Mouse (Mus musculus) midbrain, embryonic 14.5 days (tissue): Measurements from ENCODE around the gene Trpc4ap. TPM values are rescaled to one million over a fixed set of nuclear protein-coding genes. Genes with fewer than 3 reads are reported as not detected.
A peak's percentile ranks its signal among the peaks of the same experiment; 100 is the strongest.
"Not testable (repeated sequence)": the region's sequence is repeated elsewhere in the genome, so short reads cannot be mapped to it uniquely, and the experiment has no call there.

Source experiments
- ATAC-seq: fragments of 200-750 bp; cut with Nextera tagmentation; 2 replicates; pipeline ENCODE4 v1.8.0; 2017; ENCODE audit warnings: moderate number of reproducible peaks, moderate library complexity; ENCODE audit not compliant: low FRiP score, low TSS enrichment
- DNase-seq: peaks from one replicate; pipeline ENCODE4 v3.0.0-alpha.2; 2015
- H3K27ac ChIP-seq: fragments of 300-500 bp; sonication (generic); replicated peaks from 2 replicates; pipeline ENCODE4 v1.5.1; 2014; ENCODE audit warnings: mild to moderate bottlenecking, low read depth, low read length, moderate library complexity
- H3K27me3 ChIP-seq: fragments of 300-500 bp; sonication (generic); 2 replicates; pipeline ENCODE4 v1.6.1; 2014; ENCODE audit warnings: low read length, control low read depth, mixed read lengths; ENCODE audit not compliant: control insufficient read depth, insufficient read depth
- H3K36me3 ChIP-seq: fragments of 300-500 bp; sonication (generic); 2 replicates; pipeline ENCODE4 v1.6.1; 2014; ENCODE audit warnings: low read length, control low read depth; ENCODE audit not compliant: control insufficient read depth, insufficient read depth
- H3K4me1 ChIP-seq: fragments of 300-500 bp; sonication (generic); 2 replicates; pipeline ENCODE4 v1.6.1; 2014; ENCODE audit warnings: mild to moderate bottlenecking, antibody characterized with exemption, low read length, control low read depth; ENCODE audit not compliant: control insufficient read depth, insufficient read depth
- H3K4me2 ChIP-seq: fragments of 300-500 bp; sonication (generic); 2 replicates; pipeline ENCODE4 v1.6.1; 2014; ENCODE audit warnings: mild to moderate bottlenecking, low read length, moderate library complexity
- H3K4me3 ChIP-seq: fragments of 300-500 bp; sonication (generic); replicated peaks from 2 replicates; pipeline ENCODE4 v1.5.1; 2014; ENCODE audit warnings: low read depth, low read length
- H3K9ac ChIP-seq: fragments of 300-500 bp; sonication (generic); replicated peaks from 2 replicates; pipeline ENCODE4 v1.6.1; 2014; ENCODE audit warnings: mild to moderate bottlenecking, low read length, moderate library complexity
- H3K9me3 ChIP-seq: fragments of 300-500 bp; sonication (generic); 2 replicates; pipeline ENCODE4 v1.6.1; 2016; ENCODE audit warnings: low read length, control low read depth, mixed read lengths; ENCODE audit not compliant: control insufficient read depth
- WGBS: fragments of 180-500 bp; shearing (Covaris S2); extraction: QIAGEN DNeasy Blood & Tissue Kit; methylation state at CpG from one replicate; pipeline ENCODE4 v1.1.7; 2014; 5-methylcytosine and 5-hydroxymethylcytosine counted together
- polyA plus RNA-seq: library from polyadenylated mRNA; unstranded; fragments of >200 nt; fragmentation: Nextera tagmentation; extraction: Ambion mirVana; gene quantifications from 2 replicates; pipeline ENCODE4 v1.2.1, GENCODE M21; 2014

Trpc4ap gene
- 154 and 171 TPM in 2 replicates for polyA plus RNA-seq

- H3K4me1 ChIP-seq: peaks cover 14% of the 10 kb centered on the region
- peak within 1 kb of the TSS; percentile 92 for H3K27ac ChIP-seq
- H3K27me3 ChIP-seq: no peaks in the 10 kb centered on the region
- peak within 1 kb of the TSS; percentile 97 for H3K4me3 ChIP-seq
- H3K4me2 ChIP-seq: peak within 1 kb of the TSS; percentile 59
- H3K9me3 ChIP-seq: no peaks in the 10 kb centered on the region
- DNase-seq: peak; percentile 98
- peak within 1 kb of the TSS; percentile 97 for H3K9ac ChIP-seq
- peak; percentile 94 for ATAC-seq
- WGBS: under 1% methylated on average over 69 of the region's 72 CpGs
- H3K36me3 ChIP-seq: peaks cover 7% of the 10 kb centered on the region; the same call in 1 of the 2 replicates
These were observed at the start of gene Trpc4ap for GRCm38 (mm10) chr2:155691723-155692493. Gene Trpc4ap (minus strand): TSS chr2:155692384.

- no peak for ATAC-seq
- WGBS: 74% methylated on average over 9 of the region's 9 CpGs
- no peaks in the 10 kb centered on the region for H3K27me3 ChIP-seq
- H3K4me3 ChIP-seq: no peak overlapping the region
- H3K9me3 ChIP-seq: no peaks in the 10 kb centered on the region
- DNase-seq: no peak
- H3K9ac ChIP-seq: no peak overlapping the region
- no peaks in the 10 kb centered on the region for H3K4me1 ChIP-seq
- no peaks in the 10 kb centered on the region for H3K36me3 ChIP-seq
- H3K4me2 ChIP-seq: no peak overlapping the region
- H3K27ac ChIP-seq: no peak overlapping the region
These were observed 45.6 kb upstream of the Trpc4ap start for GRCm38 (mm10) chr2:155737803-155738202.

DNA sequence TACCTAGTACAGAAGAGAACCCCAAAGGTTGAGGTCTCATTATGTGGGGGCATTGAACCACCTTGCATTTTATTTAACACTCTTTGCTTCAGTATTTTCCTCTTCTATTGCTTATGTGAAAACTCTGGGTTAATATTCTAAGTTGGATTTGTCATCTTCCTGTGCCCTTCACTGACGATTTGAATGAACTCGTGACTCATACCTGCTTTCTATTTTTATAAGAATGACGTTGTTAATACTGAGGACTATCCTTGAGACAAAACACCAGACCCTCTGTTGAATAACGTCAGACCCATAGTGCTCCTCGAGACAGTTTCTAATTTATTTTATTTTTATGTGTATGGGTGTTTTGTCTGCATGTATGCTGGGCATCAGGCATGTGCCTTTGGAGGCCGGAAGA is 44.8 kb upstream of the Trpc4ap start:
- H3K4me2 ChIP-seq: no peak overlapping the region
- no peak overlapping the region for H3K27ac ChIP-seq
- no peak overlapping the region for H3K4me3 ChIP-seq
- 84% methylated on average over 6 of the region's 6 CpGs for WGBS
- ATAC-seq: no peak
- no peaks in the 10 kb centered on the region for H3K36me3 ChIP-seq
- H3K9me3 ChIP-seq: no peaks in the 10 kb centered on the region
- DNase-seq: no peak
- H3K4me1 ChIP-seq: no peaks in the 10 kb centered on the region
- H3K27me3 ChIP-seq: no peaks in the 10 kb centered on the region
- no peak overlapping the region for H3K9ac ChIP-seq

DNA sequence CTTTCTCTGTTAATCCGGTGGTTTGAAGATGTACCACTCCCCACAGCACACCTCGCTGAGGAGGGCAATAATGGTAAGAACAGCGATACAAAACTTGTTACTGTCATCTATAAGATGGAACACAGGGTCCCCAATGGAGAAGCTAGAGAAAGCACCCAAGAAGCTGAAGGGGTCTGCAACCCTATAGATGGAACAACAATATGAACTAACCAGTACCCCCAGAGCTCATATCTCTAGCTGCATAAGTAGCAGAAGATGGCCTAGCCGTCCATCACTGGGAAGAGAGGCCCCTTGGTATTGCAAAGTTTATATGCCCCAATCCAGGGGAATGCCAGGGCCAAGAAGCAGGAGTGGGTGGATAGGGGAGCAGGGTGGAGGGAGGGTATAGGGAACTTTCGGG is 43.6 kb upstream of the Trpc4ap start, which contains the start of gene Gm17581:
Gene Gm17581, minus strand, starts transcription at position 101 of the 400 bp plus-strand sequence.
- ATAC-seq, H3K9ac ChIP-seq, H3K9me3 ChIP-seq, H3K27ac ChIP-seq, H3K4me2 ChIP-seq, H3K27me3 ChIP-seq, DNase-seq, H3K4me1 ChIP-seq, H3K4me3 ChIP-seq, H3K36me3 ChIP-seq: not testable (repeated sequence)
- WGBS: 85% methylated on average over 5 of the region's 5 CpGs

- Histone ChIP-seq H3K4me2 (no peak overlapping the region), H3K27ac (no peak overlapping the region), H3K9ac (no peak overlapping the region), H3K9me3 (no peaks in the 10 kb centered on the region), H3K4me1 (no peaks in the 10 kb centered on the region), H3K27me3 (no peaks in the 10 kb centered on the region), H3K36me3 (no peaks in the 10 kb centered on the region), H3K4me3 (no peak overlapping the region)
- no peak for ATAC-seq
- DNase-seq: no peak
- WGBS: 83% methylated on average over 5 of the region's 5 CpGs
These were observed 42.9 kb upstream of the Trpc4ap start for GRCm38 (mm10) chr2:155735080-155735479.

- H3K9me3 ChIP-seq: no peaks in the 10 kb centered on the region
- H3K36me3 ChIP-seq: peaks cover 7% of the 10 kb centered on the region
- H3K27ac ChIP-seq: peak within 1 kb of the TSS; percentile 70; the same call in 1 of the 2 replicates
- H3K9ac ChIP-seq: peak within 1 kb of the TSS; percentile 85
- peaks cover 11% of the 10 kb centered on the region; the same call in 1 of the 2 replicates for H3K4me1 ChIP-seq
- H3K27me3 ChIP-seq: no peaks in the 10 kb centered on the region
- WGBS: under 1% methylated on average over 33 of the region's 33 CpGs
- H3K4me2 ChIP-seq: peak within 1 kb of the TSS; percentile 95
- ATAC-seq: peak; percentile 89
- peak within 1 kb of the TSS; percentile 88 for H3K4me3 ChIP-seq
- DNase-seq: peak; percentile 97
These were observed 37.0 kb upstream of the Trpc4ap start, which contains the start of gene Edem2 for GRCm38 (mm10) chr2:155729158-155729645. Gene Edem2 (minus strand): TSS chr2:155729475.

GRCm38 (mm10) chr2:155728742-155729141 is 36.6 kb upstream of the Trpc4ap start:
- no peak for DNase-seq
- peak overlapping the region; percentile 70; the same call in 1 of the 2 replicates for H3K27ac ChIP-seq

DNA sequence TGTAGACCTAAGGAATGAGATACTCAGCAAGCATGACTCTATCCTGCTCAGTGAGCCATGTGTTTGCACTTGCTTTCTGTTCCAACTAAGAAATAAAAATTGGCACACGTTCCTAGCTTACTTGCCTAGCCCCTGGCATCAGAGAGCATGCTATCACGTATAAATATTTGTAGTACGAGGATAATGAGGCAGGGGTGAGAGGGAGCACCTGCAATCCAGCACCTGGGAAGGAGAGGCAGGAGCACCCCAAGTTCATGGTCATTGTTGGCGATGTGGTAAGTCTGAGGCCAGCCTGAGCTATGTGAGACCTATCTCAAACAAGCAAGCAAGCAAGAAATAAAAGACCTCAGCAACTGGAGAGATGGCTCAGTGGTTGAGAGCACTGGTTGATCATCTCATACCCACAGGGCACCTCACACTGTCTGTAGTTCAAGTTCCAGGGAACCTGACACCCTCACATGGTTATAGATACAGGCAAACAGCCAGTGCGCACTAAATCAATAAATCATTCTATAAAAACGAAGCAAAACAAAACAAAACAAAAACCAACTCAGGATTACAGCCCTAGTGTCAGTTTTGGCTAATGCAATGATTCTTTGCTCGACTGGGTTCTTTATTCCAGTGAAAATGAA is 35.7 kb upstream of the Trpc4ap start:
- Histone ChIP-seq H3K4me2 (peak overlapping the region; percentile 95), H3K9ac (no peak overlapping the region), H3K4me1 (peaks cover 11% of the 10 kb centered on the region; the same call in 1 of the 2 replicates), H3K27ac (no peak overlapping the region), H3K27me3 (no peaks in the 10 kb centered on the region), H3K9me3 (no peaks in the 10 kb centered on the region), H3K4me3 (peak overlapping the region; percentile 88; the same call in 1 of the 2 replicates), H3K36me3 (peaks cover 20% of the 10 kb centered on the region)
- DNase-seq (no peak), ATAC-seq (no peak)
- WGBS: 85% methylated on average over 7 of the region's 7 CpGs

More at GRCm38 (mm10) chr2:155728742-155729141, 36.6 kb upstream of the Trpc4ap start:
- Histone ChIP-seq H3K9ac (peak overlapping the region; percentile 85), H3K4me3 (peak overlapping the region; percentile 88), H3K36me3 (peaks cover 11% of the 10 kb centered on the region), H3K4me2 (peak overlapping the region; percentile 95), H3K9me3 (no peaks in the 10 kb centered on the region), H3K27me3 (no peaks in the 10 kb centered on the region), H3K4me1 (peaks cover 11% of the 10 kb centered on the region; the same call in 1 of the 2 replicates)
- ATAC-seq: no peak
- 5% methylated on average over 15 of the region's 15 CpGs for WGBS
